Comparison of ENCODE assay signal across 8 mouse cellular contexts in genomic region chr16:87261527-87261926, GRCm38 (mm10).
DNase-seq lines count a peak whose midpoint lies in the region; ATAC-seq and TF ChIP-seq lines count a peak whose summit lies in the region.
"Had no signal": no experiment of that assay in that cellular context is flagged by ENCODE, and none has a peak within 500 bp of the region (broad histone marks: within the 10 kb centered on the region; RNA-seq: fewer than 3 reads in every experiment).

No protein-coding gene starts in this region.

- H3K4me1 ChIP-seq in neural tube, embryonic 13.5 days (replicated peaks), result no peaks in the 10 kb centered on the region
- peaks cover 11% of the 10 kb centered on the region for H3K4me1 ChIP-seq in heart, adult 2 months (ENCODE audit: control insufficient read depth, insufficient read depth, low read length)

- no peaks in the 10 kb centered on the region for H3K27me3 ChIP-seq in neural tube, embryonic 13.5 days
- H3K27me3 ChIP-seq in heart, adult 2 months (ENCODE audit: control insufficient read depth, insufficient read depth, low read length), result no peaks in the 10 kb centered on the region
- H3K27me3 ChIP-seq: limb, embryonic 12.5 days had no signal

- H3K79me2 ChIP-seq in heart, adult 2 months (replicated peaks; ENCODE audit: control insufficient read depth, insufficient read depth, low read length), result no peaks in the 10 kb centered on the region

- peak; percentile 99 for TF ChIP-seq EP300 in heart, adult 2 months (IDR thresholded peaks at IDR 0.05; ENCODE audit: insufficient read depth, low read depth, low read length)

- intact Hi-C loops in heart, adult 2 months (cut with DNase I), result loop anchor here (5.0 kb wide), 2 partner anchors 46 to 1504 kb away; no protein-coding TSS in a partner anchor

- no peak overlapping the region for H3K4me3 ChIP-seq in neural tube, embryonic 13.5 days
- no peak overlapping the region for H3K4me3 ChIP-seq in heart, adult 2 months
- H3K4me3 ChIP-seq: limb, embryonic 12.5 days had no signal

- no peaks in the 10 kb centered on the region for H3K36me3 ChIP-seq in neural tube, embryonic 13.5 days
- H3K36me3 ChIP-seq in heart, adult 2 months (ENCODE audit: control insufficient read depth, insufficient read depth, low read length), result peaks cover 4% of the 10 kb centered on the region
- H3K36me3 ChIP-seq: limb, embryonic 12.5 days had no signal

- TF ChIP-seq POLR2A in heart, adult 2 months (IDR thresholded peaks at IDR 0.05; ENCODE audit: insufficient read depth, low read depth, low read length), result peak; percentile 49; the same call in 1 of the 2 replicates

- peak; percentile 59; the same call in 1 of the 2 replicates for ATAC-seq in neural tube, embryonic 13.5 days (ENCODE audit: low read depth)
- ATAC-seq in erythroid progenitor cell, adult 5-6 weeks (replicated peaks; ENCODE audit: low FRiP score, poor library complexity, severe bottlenecking), result no peak

- no peak overlapping the region for H3K27ac ChIP-seq in neural tube, embryonic 13.5 days (replicated peaks)
- peak overlapping the region; percentile 82 for H3K27ac ChIP-seq in heart, adult 2 months
- H3K27ac ChIP-seq: limb, embryonic 12.5 days had no signal

- no peak for TF ChIP-seq CTCF in heart, adult 2 months (IDR thresholded peaks at IDR 0.05)

- no peak overlapping the region for H3K4me2 ChIP-seq in neural tube, embryonic 13.5 days
- H3K4me2 ChIP-seq: limb, embryonic 12.5 days had no signal

- no peak overlapping the region for H3K9ac ChIP-seq in neural tube, embryonic 13.5 days
- H3K9ac ChIP-seq in heart, adult 2 months (ENCODE audit: low read depth, low read length), result no peak overlapping the region
- H3K9ac ChIP-seq: limb, embryonic 12.5 days had no signal

- WGBS in neural tube, embryonic 13.5 days, result 64% methylated on average over 7 of the region's 7 CpGs
- WGBS in heart, adult 2 months, result 8% methylated on average over 7 of the region's 7 CpGs

- H3K9me3 ChIP-seq in neural tube, embryonic 13.5 days, result no peaks in the 10 kb centered on the region
- H3K9me3 ChIP-seq: limb, embryonic 12.5 days had no signal

- no peak for DNase-seq in neural tube, embryonic 10.5 days (ENCODE audit: extremely low spot score, low spot score)
- peak; percentile 30 for DNase-seq in cerebellum, adult 8-10 months
- peak; percentile 50 to 85 for DNase-seq in heart, adult 2 months
- DNase-seq in kidney, postnatal 36 days, result peak; percentile 41 to 77
- DNase-seq in skeletal muscle tissue, adult 2 months (ENCODE audit: low read depth, low spot score), result peak; percentile 82
